Mouse (Mus musculus) CD4-positive, CD25-positive, alpha-beta regulatory T cell, adult 9 weeks (primary cell): Measurements from ENCODE around the gene Zfp672. TPM values are rescaled to one million over a fixed set of nuclear protein-coding genes. Genes with fewer than 3 reads are reported as not detected.

Experiments used
- polyA plus RNA-seq: library from polyadenylated mRNA; unstranded; fragments of 100-300 nt; shearing (Covaris generic); gene quantifications from one replicate; pipeline ENCODE4 v1.2.1, GENCODE M21; 2017

The Zfp672 gene
- polyA plus RNA-seq, result 53.7 TPM

DNA sequence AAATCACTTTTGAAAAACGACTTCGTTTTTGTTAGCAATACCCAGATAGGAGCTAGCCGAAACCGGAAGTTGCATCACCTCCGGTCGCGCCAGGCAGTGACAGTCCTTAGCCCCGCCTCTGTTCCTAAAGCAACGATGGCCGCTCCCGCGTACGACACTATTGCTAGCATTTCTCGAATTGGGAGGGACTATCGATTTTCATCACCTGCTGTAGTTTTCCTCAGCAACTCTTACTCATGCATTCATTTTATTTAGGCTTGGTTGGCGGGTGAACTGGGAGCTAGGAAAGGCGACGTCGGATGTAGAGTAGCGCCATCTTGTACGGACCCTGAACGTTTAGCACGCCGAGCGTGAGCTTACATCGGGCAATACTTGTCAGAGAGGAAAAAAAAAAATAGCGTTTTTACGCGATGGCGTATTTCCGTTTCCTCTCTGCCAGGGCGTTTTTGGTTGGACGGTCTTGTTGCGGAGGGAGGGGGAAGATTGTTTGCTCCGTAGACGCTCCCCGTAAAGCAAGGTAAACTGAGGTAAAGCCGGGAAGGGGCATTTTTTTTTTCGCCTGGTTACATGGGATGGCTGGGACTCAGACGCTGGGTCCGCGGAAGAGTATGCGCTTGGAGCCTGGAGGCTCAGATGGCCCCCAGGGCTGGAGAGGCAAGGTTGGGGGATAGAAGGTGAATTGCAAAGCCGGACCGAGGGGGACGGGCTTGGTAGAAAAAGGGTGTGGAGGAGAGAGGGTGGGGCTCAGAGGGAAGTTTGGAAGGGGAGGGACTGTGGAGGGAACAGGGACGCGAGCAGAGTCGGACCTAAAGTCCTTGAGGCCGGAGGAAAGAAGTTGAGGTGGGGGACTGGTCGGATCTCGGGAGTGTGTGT is at the start of gene Zfp672, which contains the start of gene Sh3bp5l:
Zfp672 (minus strand) TSS at position 64 of the 873 bp plus-strand sequence.
Sh3bp5l (plus strand) TSS at position 449 of the 873 bp plus-strand sequence.

DNA sequence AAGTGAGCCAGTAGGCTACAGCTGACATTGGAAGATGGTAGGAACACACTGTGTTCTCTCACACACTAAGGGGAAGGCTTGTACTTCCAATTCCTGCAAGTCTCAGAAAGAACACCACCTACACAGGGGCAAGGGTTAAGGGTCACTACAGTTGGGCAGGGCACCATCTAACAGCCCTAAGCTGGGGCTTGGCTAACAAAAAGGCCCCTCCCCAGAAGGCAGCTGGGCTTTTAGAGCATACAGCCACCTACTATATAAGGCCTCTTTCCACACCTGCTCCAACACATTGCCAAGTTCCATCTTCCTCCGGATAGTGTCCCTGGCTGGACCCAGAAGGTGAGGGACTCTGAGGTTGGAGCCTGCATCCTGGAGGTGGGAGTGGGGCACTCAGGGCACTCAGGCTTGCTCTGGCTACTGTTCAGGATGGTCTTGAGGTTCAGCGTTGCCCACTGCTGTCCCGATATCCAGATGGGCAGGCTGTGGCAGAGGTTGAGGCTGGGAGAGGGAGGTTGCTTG is 48.7 kb upstream of the Zfp672 start, which contains the start of gene Lypd8:
Lypd8 (plus strand) TSS at position 281 of the 516 bp plus-strand sequence.

DNA sequence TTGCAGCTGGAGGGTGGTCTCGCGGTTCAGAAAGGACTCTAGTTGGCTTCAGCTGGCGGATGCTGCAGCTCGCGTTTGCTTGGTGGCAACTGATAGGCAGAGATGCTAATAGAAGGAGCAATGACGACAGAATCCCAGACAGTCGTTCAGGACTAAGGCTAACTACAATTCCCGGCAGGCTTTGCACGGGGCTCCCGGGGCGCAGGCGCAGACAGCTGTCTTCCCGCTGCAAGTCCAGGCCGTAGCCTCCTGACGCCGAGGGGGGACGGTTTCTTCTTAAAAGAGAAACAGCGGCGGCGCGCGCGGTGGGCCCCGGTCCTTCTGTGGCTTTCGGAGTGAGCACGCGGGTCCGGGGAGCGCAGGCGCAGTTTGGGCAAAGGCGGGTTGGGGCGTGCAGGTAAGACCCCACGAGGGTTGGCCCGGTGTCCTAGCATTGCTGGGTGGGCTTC is 23.3 kb downstream of the Zfp672 start, which contains the start of gene Zfp692:
Zfp692 (plus strand) TSS at position 210 of the 449 bp plus-strand sequence.

DNA sequence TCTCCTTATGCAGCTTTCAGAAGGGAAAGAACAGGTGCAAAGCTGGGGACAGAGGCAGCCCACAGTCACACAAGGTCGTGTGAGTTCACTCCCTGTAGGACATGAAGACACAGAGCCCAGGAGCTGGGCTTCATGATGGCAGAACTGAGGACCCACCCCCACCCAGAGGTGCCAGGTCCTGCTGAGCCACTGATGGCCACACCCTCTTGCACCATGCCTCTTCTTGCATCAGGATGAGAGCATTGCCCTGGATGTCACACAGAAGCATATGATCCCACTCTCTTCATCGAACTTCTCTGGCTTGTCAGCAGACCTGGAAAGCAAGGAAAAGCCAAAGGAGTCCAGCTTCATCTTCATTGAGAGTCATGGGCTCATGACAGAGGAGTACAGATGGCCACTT is 55.6 kb downstream of the Zfp672 start, which contains the start of gene 4930438A08Rik:
4930438A08Rik (plus strand) TSS at position 228 of the 400 bp plus-strand sequence.

Other genes with a start within 250 kb of the Zfp672 start
- gene Gm12248, start 237.2 kb downstream of the Zfp672 start, polyA plus RNA-seq, result 0.24 TPM
- 129 TPM for gene Cnot8, start 226.2 kb downstream of the Zfp672 start, polyA plus RNA-seq
- 8.9 TPM for gene Gemin5, start 161.8 kb downstream of the Zfp672 start, polyA plus RNA-seq
- gene Mrpl22, start 158.7 kb downstream of the Zfp672 start, polyA plus RNA-seq, result 93.1 TPM
- gene Igtp, start 130.8 kb downstream of the Zfp672 start, polyA plus RNA-seq, result 465 TPM
- 79.4 TPM for gene Irgm2, start 130.7 kb downstream of the Zfp672 start, polyA plus RNA-seq
- gene 4930438A08Rik, start 55.5 kb downstream of the Zfp672 start, polyA plus RNA-seq, result not detected
- 14.4 TPM for gene Zfp692, start 23.3 kb downstream of the Zfp672 start, polyA plus RNA-seq
- 30.6 TPM for gene Sh3bp5l, start 385 bp upstream of the Zfp672 start, polyA plus RNA-seq
- gene Lypd8, start 48.7 kb upstream of the Zfp672 start, polyA plus RNA-seq, result not detected
- not detected for gene 1810065E05Rik, start 90.8 kb upstream of the Zfp672 start, polyA plus RNA-seq
- not detected for gene Gm12253, start 102.2 kb upstream of the Zfp672 start, polyA plus RNA-seq
- not detected for gene Lypd9, start 122.6 kb upstream of the Zfp672 start, polyA plus RNA-seq
- gene Olfr30, start 131.9 kb upstream of the Zfp672 start, polyA plus RNA-seq, result not detected
- not detected for gene Olfr332, start 162.2 kb upstream of the Zfp672 start, polyA plus RNA-seq
- gene Olfr331, start 172.2 kb upstream of the Zfp672 start, polyA plus RNA-seq, result not detected
- not detected for gene Olfr330, start 204.5 kb upstream of the Zfp672 start, polyA plus RNA-seq
- gene Olfr329-ps, start 216.1 kb upstream of the Zfp672 start, polyA plus RNA-seq, result not detected
- not detected for gene Olfr328, start 225.3 kb upstream of the Zfp672 start, polyA plus RNA-seq
- gene Olfr224, start 240.2 kb upstream of the Zfp672 start, polyA plus RNA-seq, result not detected
- gene Olfr325, start 247.4 kb upstream of the Zfp672 start, polyA plus RNA-seq, result not detected